Mouse (Mus musculus) inflammation-experienced regulatory T-cells (primary cell): Measurements from ENCODE around the gene Olfr522. TPM values are rescaled to one million over a fixed set of nuclear protein-coding genes. Genes with fewer than 3 reads are reported as not detected.

Experiments
- polyA plus RNA-seq, 2 experiments: library from polyadenylated mRNA; unstranded; fragments of 100-300 nt; shearing (Covaris generic); gene quantifications; one replicate each; pipeline ENCODE4 v1.2.1; 2017

Olfr522 gene
- under 1 TPM; 0.42 to 0.65 TPM for polyA plus RNA-seq

GRCm38 (mm10) chr7:140164664-140165063, at the start of gene Olfr522:
Gene Olfr522, minus strand, starts transcription at chr7:140164764.

GRCm38 (mm10) chr7:140205864-140206263, 41.3 kb upstream of the Olfr522 start, which contains the start of gene Olfr524:
Gene Olfr524, minus strand, starts transcription at chr7:140205964.

GRCm38 (mm10) chr7:140172936-140173335, 8.4 kb upstream of the Olfr522 start, which contains the start of gene Olfr523:
Gene Olfr523, plus strand, starts transcription at chr7:140173217.

GRCm38 (mm10) chr7:140154218-140154927, 10.2 kb downstream of the Olfr522 start, which contains the start of gene Sprn:
Gene Sprn, minus strand, starts transcription at chr7:140154877.

GRCm38 (mm10) chr7:140137135-140138020, 27.2 kb downstream of the Olfr522 start, which contains the start of gene Mtg1:
Gene Mtg1, plus strand, starts transcription at chr7:140137564.

GRCm38 (mm10) chr7:140116329-140117054, 48.1 kb downstream of the Olfr522 start, which contains the start of gene Echs1:
Gene Echs1, minus strand, starts transcription at chr7:140116476.

GRCm38 (mm10) chr7:140115583-140116328, 48.8 kb downstream of the Olfr522 start, which contains the start of gene Paox:
Gene Paox, plus strand, starts transcription at chr7:140115799.

Other genes starting within 250 kb of the Olfr522 start
- 1 to 10 TPM; 5.4 to 9.6 TPM for gene Utf1, start 221.0 kb downstream of the Olfr522 start, polyA plus RNA-seq
- 1 to 10 TPM in 1 of 2 experiments, under 1 TPM in 1; 0.39 to 1.9 TPM for gene 6430531B16Rik, start 186.0 kb downstream of the Olfr522 start, polyA plus RNA-seq
- gene Adam8, start 172.2 kb downstream of the Olfr522 start, polyA plus RNA-seq = 10 to 100 TPM; 20.5 to 23.5 TPM
- 10 to 100 TPM; 54.6 to 56.9 TPM for gene Zfp511, start 128.4 kb downstream of the Olfr522 start, polyA plus RNA-seq
- 10 to 100 TPM; 30.8 to 44.8 TPM for gene Tubgcp2, start 128.1 kb downstream of the Olfr522 start, polyA plus RNA-seq
- gene Msx3, start 115.7 kb downstream of the Olfr522 start, polyA plus RNA-seq = under 1 TPM in 1 of 2 experiments, not detected in 1; 0.43 TPM
- under 1 TPM; 0.13 to 0.23 TPM for gene Caly, start 82.2 kb downstream of the Olfr522 start, polyA plus RNA-seq
- 1 to 10 TPM in 1 of 2 experiments, not detected in 1; 1.2 TPM for gene Prap1, start 71.4 kb downstream of the Olfr522 start, polyA plus RNA-seq
- 10 to 100 TPM; 12.4 to 13.2 TPM for gene Fuom, start 62.3 kb downstream of the Olfr522 start, polyA plus RNA-seq
- gene Paox, start 49.0 kb downstream of the Olfr522 start, polyA plus RNA-seq = 1 to 10 TPM; 4.2 to 4.9 TPM
- 10 to 100 TPM; 55.3 to 64.6 TPM for gene Echs1, start 48.3 kb downstream of the Olfr522 start, polyA plus RNA-seq
- gene Mtg1, start 27.2 kb downstream of the Olfr522 start, polyA plus RNA-seq = 10 to 100 TPM; 31.9 to 43.1 TPM
- gene Sprn, start 9.9 kb downstream of the Olfr522 start, polyA plus RNA-seq = 1 to 10 TPM in 1 of 2 experiments, not detected in 1; 1.3 TPM
- not detected for gene Olfr523, start 8.5 kb upstream of the Olfr522 start, polyA plus RNA-seq
- gene Olfr524, start 41.2 kb upstream of the Olfr522 start, polyA plus RNA-seq = under 1 TPM; 0.09 to 0.12 TPM
- gene Cd163l1, start 53.5 kb upstream of the Olfr522 start, polyA plus RNA-seq = 1 to 10 TPM in 1 of 2 experiments, under 1 TPM in 1; 0.06 to 1.2 TPM
- gene 5830411N06Rik, start 82.5 kb upstream of the Olfr522 start, polyA plus RNA-seq = 10 to 100 TPM in 1 of 2 experiments, under 1 TPM in 1; 0.19 to 12.3 TPM
- gene Olfr525, start 156.1 kb upstream of the Olfr522 start, polyA plus RNA-seq = 1 to 10 TPM in 1 of 2 experiments, under 1 TPM in 1; 0.36 to 1.1 TPM
- not detected for gene Olfr527, start 169.3 kb upstream of the Olfr522 start, polyA plus RNA-seq
- gene Olfr60, start 196.9 kb upstream of the Olfr522 start, polyA plus RNA-seq = under 1 TPM; 0.30 to 0.80 TPM
- gene Olfr530, start 211.6 kb upstream of the Olfr522 start, polyA plus RNA-seq = under 1 TPM in 1 of 2 experiments, not detected in 1; 0.76 TPM
- under 1 TPM; 0.05 to 0.76 TPM for gene Olfr531, start 238.2 kb upstream of the Olfr522 start, polyA plus RNA-seq